Comparison of ENCODE assay signal across 12 mouse cellular contexts in the genomic region with DNA sequence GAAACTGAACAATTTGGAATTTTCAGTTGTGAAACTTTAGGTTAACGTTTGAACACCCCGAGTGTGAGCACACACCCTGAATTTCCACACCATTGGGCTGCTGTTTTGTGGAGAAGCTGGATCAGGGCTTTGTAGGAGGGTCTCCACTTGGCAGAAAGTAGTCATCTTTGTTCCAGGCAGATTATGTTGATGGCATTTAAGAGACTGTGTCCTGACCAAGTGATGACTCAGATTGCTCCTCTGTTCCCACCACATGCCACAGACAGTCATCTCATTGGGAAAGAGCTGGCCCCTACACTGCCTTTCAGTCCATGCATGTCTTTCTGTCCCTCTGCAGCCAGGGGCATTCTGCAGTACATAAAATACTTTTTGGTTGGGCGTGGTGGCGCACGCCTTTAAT. TPM values are rescaled to one million over a fixed set of nuclear protein-coding genes. Genes with fewer than 3 reads are reported as not detected.
DNase-seq lines count a peak whose midpoint lies in the region; ATAC-seq lines count a peak whose summit lies in the region.
"Had no signal": no experiment of that assay in that cellular context is flagged by ENCODE, and none has a peak within 500 bp of the region (broad histone marks: within the 10 kb centered on the region; RNA-seq: fewer than 3 reads in every experiment).

No protein-coding gene starts in this region.

- H3K9me3 ChIP-seq in heart, embryonic 13.5 days: no peaks in the 10 kb centered on the region
- H3K9me3 ChIP-seq in heart, embryonic 12.5 days (replicated peaks): no peaks in the 10 kb centered on the region
- H3K9me3 ChIP-seq in midbrain, embryonic 10.5 days (replicated peaks): no peaks in the 10 kb centered on the region
- no peaks in the 10 kb centered on the region for H3K9me3 ChIP-seq in midbrain, embryonic 11.5 days (ENCODE audit: control insufficient read depth, low read length)

- peaks cover 20% of the 10 kb centered on the region for H3K4me1 ChIP-seq in heart, embryonic 13.5 days
- peaks cover 13% of the 10 kb centered on the region for H3K4me1 ChIP-seq in heart, embryonic 12.5 days (replicated peaks)
- H3K4me1 ChIP-seq in midbrain, embryonic 10.5 days: peaks cover 39% of the 10 kb centered on the region
- peaks cover 15% of the 10 kb centered on the region for H3K4me1 ChIP-seq in midbrain, embryonic 11.5 days (ENCODE audit: control insufficient read depth, insufficient read depth, low read length)

- H3K27me3 ChIP-seq in heart, embryonic 13.5 days (replicated peaks): no peaks in the 10 kb centered on the region
- H3K27me3 ChIP-seq in heart, embryonic 12.5 days (replicated peaks): no peaks in the 10 kb centered on the region; the same call in 1 of the 2 replicates
- H3K27me3 ChIP-seq in midbrain, embryonic 10.5 days (ENCODE audit: low read depth, poor library complexity, severe bottlenecking): peaks cover 20% of the 10 kb centered on the region
- no peaks in the 10 kb centered on the region for H3K27me3 ChIP-seq in midbrain, embryonic 11.5 days (ENCODE audit: control insufficient read depth, insufficient read depth, low read length)

- peak overlapping the region; percentile 94 for H3K4me2 ChIP-seq in heart, embryonic 13.5 days
- no peak overlapping the region; the same call in 1 of the 2 replicates for H3K4me2 ChIP-seq in heart, embryonic 12.5 days
- H3K4me2 ChIP-seq in midbrain, embryonic 11.5 days: no peak overlapping the region

- 88% methylated on average over 5 of the region's 5 CpGs for WGBS in heart, embryonic 13.5 days
- 82% methylated on average over 5 of the region's 5 CpGs for WGBS in heart, embryonic 12.5 days
- WGBS in midbrain, embryonic 10.5 days: 88% methylated on average over 5 of the region's 5 CpGs
- 91% methylated on average over 5 of the region's 5 CpGs for WGBS in midbrain, embryonic 11.5 days

- H3K4me3 ChIP-seq in heart, embryonic 13.5 days: no peak overlapping the region
- H3K4me3 ChIP-seq in heart, embryonic 12.5 days: no peak overlapping the region
- H3K4me3 ChIP-seq in midbrain, embryonic 10.5 days: no peak overlapping the region; the same call in 1 of the 2 replicates
- no peak overlapping the region for H3K4me3 ChIP-seq in midbrain, embryonic 11.5 days (ENCODE audit: low read depth, low read length)

- no peak for ATAC-seq in heart, embryonic 13.5 days (ENCODE audit: extremely low read depth, insufficient number of reproducible peaks, low FRiP score, low TSS enrichment)
- ATAC-seq in heart, embryonic 12.5 days (ENCODE audit: insufficient number of reproducible peaks, low FRiP score): no peak
- no peak for ATAC-seq in midbrain, embryonic 11.5 days (ENCODE audit: low FRiP score)
- ATAC-seq in granulocyte monocyte progenitor cell, adult 5-6 weeks (replicated peaks; ENCODE audit: poor library complexity, severe bottlenecking): 0 out of 2 replicates have a peak, but pooled peaks have one; percentile 1

- no peak overlapping the region for H3K27ac ChIP-seq in heart, embryonic 13.5 days (replicated peaks)
- H3K27ac ChIP-seq in heart, embryonic 12.5 days (ENCODE audit: poor library complexity, severe bottlenecking): no peak overlapping the region
- H3K27ac ChIP-seq in midbrain, embryonic 10.5 days (replicated peaks): peak overlapping the region; percentile 98; the same call in 1 of the 2 replicates
- H3K27ac ChIP-seq in midbrain, embryonic 11.5 days (ENCODE audit: low read depth, low read length): no peak overlapping the region

- H3K9ac ChIP-seq in heart, embryonic 13.5 days: peak overlapping the region; percentile 94; the same call in 1 of the 2 replicates
- no peak overlapping the region for H3K9ac ChIP-seq in heart, embryonic 12.5 days
- H3K9ac ChIP-seq in midbrain, embryonic 11.5 days (ENCODE audit: low read length): no peak overlapping the region

- H3K36me3 ChIP-seq in heart, embryonic 13.5 days: no peaks in the 10 kb centered on the region
- H3K36me3 ChIP-seq in heart, embryonic 12.5 days: no peaks in the 10 kb centered on the region
- no peaks in the 10 kb centered on the region for H3K36me3 ChIP-seq in midbrain, embryonic 10.5 days
- no peaks in the 10 kb centered on the region for H3K36me3 ChIP-seq in midbrain, embryonic 11.5 days (ENCODE audit: control insufficient read depth, insufficient read depth, low read length)

- no peak for DNase-seq in midbrain, embryonic 10.5 days (ENCODE audit: low spot score)
- no peak for DNase-seq in midbrain, embryonic 11.5 days (ENCODE audit: low spot score, missing footprints)
- peak; percentile 36 for DNase-seq in naive thymus-derived CD4-positive, alpha-beta T cell, adult 2 months (ENCODE audit: low read depth)
- no peak for DNase-seq in frontal cortex, postnatal 36 days (ENCODE audit: low spot score in 2 of 2)
- no peak for DNase-seq in frontal cortex, adult 2 months (ENCODE audit: extremely low spot score in 1 of 2, low spot score in 1 of 2)
- DNase-seq: cerebellum, adult 8-10 months had no signal

RNA-seq across cellular contexts. Expression of gene Klf13, which starts 1.6 kb away (rescaled TPM):
- polyA plus RNA-seq in heart, embryonic 13.5 days (2015; fragmentation: Nextera tagmentation; extraction: Ambion mirVana): 16.0 and 16.6 TPM in 2 replicates
- 16.7 and 17.4 TPM in 2 replicates for polyA plus RNA-seq in heart, embryonic 12.5 days (2016; fragmentation: Nextera tagmentation; extraction: Ambion mirVana)
- polyA plus RNA-seq in midbrain, embryonic 10.5 days (2016; fragmentation: Nextera tagmentation; extraction: Ambion mirVana): 29.6 and 34.1 TPM in 2 replicates
- polyA plus RNA-seq in midbrain, embryonic 11.5 days (2014; fragmentation: Nextera tagmentation; extraction: Ambion mirVana): 31.5 and 32.0 TPM in 2 replicates
- total RNA-seq in granulocyte monocyte progenitor cell, adult 5-6 weeks (2014; fragmentation: Nextera tagmentation): 39.9 and 51.5 TPM in 2 replicates
- 11.6 and 24.0 TPM in 2 replicates for total RNA-seq in granulocyte monocyte progenitor cell, adult 5-6 weeks (2017)
- 57.6 and 60.4 TPM in 2 replicates for polyA plus RNA-seq in frontal cortex, adult 2 months (2012; rRNA removed)

RNA-seq across cellular contexts. Expression of gene E030018B13Rik, which starts 23.7 kb away (rescaled TPM):
- not detected in 2 replicates for polyA plus RNA-seq in heart, embryonic 13.5 days (2015; fragmentation: Nextera tagmentation; extraction: Ambion mirVana)
- not detected in 2 replicates for polyA plus RNA-seq in heart, embryonic 12.5 days (2016; fragmentation: Nextera tagmentation; extraction: Ambion mirVana)
- polyA plus RNA-seq in midbrain, embryonic 10.5 days (2016; fragmentation: Nextera tagmentation; extraction: Ambion mirVana): not detected in 2 replicates
- polyA plus RNA-seq in midbrain, embryonic 11.5 days (2014; fragmentation: Nextera tagmentation; extraction: Ambion mirVana): 0.14 TPM in 1 of 2 replicates, not detected in the other
- not detected in 2 replicates for total RNA-seq in granulocyte monocyte progenitor cell, adult 5-6 weeks (2014; fragmentation: Nextera tagmentation)
- not detected in 2 replicates for total RNA-seq in granulocyte monocyte progenitor cell, adult 5-6 weeks (2017)
- polyA plus RNA-seq in frontal cortex, adult 2 months (2012; rRNA removed): not detected in 2 replicates
- total RNA-seq: layer of hippocampus, adult 8-10 months had no signal
- polyA plus RNA-seq: neural tube, embryonic 11.5 days; testis, adult 2 months had no signal
